Mouse (Mus musculus) kidney, adult 2 months (tissue): ENCODE data around the gene Zfc3h1.
A peak's percentile ranks its signal among the peaks of the same experiment; 100 is the strongest.

Experiments
- CTCF ChIP-seq: fragments of 200-500 bp; conservative IDR thresholded peaks from 2 replicates; pipeline ENCODE4 v1.5.1; 2011; ENCODE audit warnings: low read depth, mild to moderate bottlenecking, control low read depth, low read length, moderate library complexity, mixed read lengths; ENCODE audit not compliant: insufficient read depth, insufficient read length
- POLR2A ChIP-seq: fragments of 200-500 bp; IDR thresholded peaks from one replicate; pipeline ENCODE4 v1.6.1; 2011; ENCODE audit warnings: low read depth, low read length, control low read depth

DNA sequence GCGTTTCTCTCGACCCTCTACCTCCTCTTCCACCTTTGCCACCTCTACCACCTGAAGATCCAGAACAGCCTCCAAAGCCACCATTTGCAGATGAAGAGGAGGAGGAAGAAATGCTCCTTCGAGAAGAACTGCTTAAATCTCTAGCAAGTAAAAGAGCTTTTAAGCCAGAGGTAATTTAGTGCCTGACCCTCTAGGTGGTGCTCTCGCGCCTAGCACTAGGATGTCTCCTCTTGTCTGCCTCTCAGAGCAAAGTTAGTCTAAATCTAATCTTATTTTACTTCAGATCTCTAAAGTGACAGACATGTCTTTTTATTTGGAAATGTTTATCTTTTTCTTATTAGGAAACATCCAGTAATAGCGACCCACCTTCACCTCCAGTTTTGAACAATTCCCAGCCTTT lies 21.6 kb downstream of the Zfc3h1 start:
- TF ChIP-seq POLR2A (no peak), CTCF (peak; percentile 69)
